8 mouse cellular contexts compared by ENCODE assay signal in the genomic region with DNA sequence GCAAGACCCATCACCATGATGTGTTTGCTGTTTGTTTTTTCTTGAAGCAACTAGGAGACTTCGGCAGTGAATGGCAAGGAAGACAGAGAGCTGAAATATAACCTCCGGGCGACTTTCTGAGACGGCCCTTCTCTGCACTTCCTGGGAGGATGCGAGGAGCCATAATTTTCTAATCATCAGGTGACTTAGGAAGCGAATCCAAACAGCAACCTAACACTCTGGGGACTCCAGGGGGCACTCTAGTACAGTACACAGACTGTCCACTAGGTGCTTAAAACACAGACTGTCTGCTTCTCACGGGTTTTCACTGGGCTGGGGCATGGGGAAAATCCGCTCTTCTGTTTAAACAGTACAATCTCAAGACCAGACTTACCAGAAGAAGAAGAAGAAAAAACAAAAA. TPM values are rescaled to one million over a fixed set of nuclear protein-coding genes. Genes with fewer than 3 reads are reported as not detected.
A peak's percentile ranks its signal among the peaks of the same experiment; 100 is the strongest.
DNase-seq lines count a peak whose midpoint lies in the region; ATAC-seq and TF ChIP-seq lines count a peak whose summit lies in the region.

No protein-coding gene starts in this region.

- H3K27me3 ChIP-seq in neural tube, embryonic 11.5 days (ENCODE audit: control insufficient read depth, insufficient read depth, low read length), result peaks cover 11% of the 10 kb centered on the region; the same call in 1 of the 2 replicates
- no peaks in the 10 kb centered on the region for H3K27me3 ChIP-seq in forebrain, postnatal 0 days (ENCODE audit: insufficient read depth, low read length)
- H3K27me3 ChIP-seq in hindbrain, embryonic 15.5 days, result no peaks in the 10 kb centered on the region

- 20% methylated on average over 8 of the region's 8 CpGs for WGBS in neural tube, embryonic 11.5 days
- 19% methylated on average over 8 of the region's 8 CpGs for WGBS in forebrain, postnatal 0 days
- WGBS in hindbrain, embryonic 15.5 days, result 16% methylated on average over 8 of the region's 8 CpGs

- no peak overlapping the region for H3K4me2 ChIP-seq in neural tube, embryonic 11.5 days (ENCODE audit: low read depth)
- peak overlapping the region; percentile 30; the same call in 1 of the 2 replicates for H3K4me2 ChIP-seq in forebrain, postnatal 0 days (ENCODE audit: low read depth)
- H3K4me2 ChIP-seq in hindbrain, embryonic 15.5 days, result peak overlapping the region; percentile 17

- H3K36me3 ChIP-seq in neural tube, embryonic 11.5 days (ENCODE audit: control insufficient read depth, insufficient read depth, low read length), result no peaks in the 10 kb centered on the region
- no peaks in the 10 kb centered on the region for H3K36me3 ChIP-seq in forebrain, postnatal 0 days (ENCODE audit: insufficient read depth)
- no peaks in the 10 kb centered on the region for H3K36me3 ChIP-seq in hindbrain, embryonic 15.5 days

- H3K4me1 ChIP-seq in neural tube, embryonic 11.5 days (ENCODE audit: control insufficient read depth, insufficient read depth, low read length), result peaks cover 11% of the 10 kb centered on the region; the same call in 1 of the 2 replicates
- H3K4me1 ChIP-seq in forebrain, postnatal 0 days (ENCODE audit: insufficient read depth), result peaks cover 12% of the 10 kb centered on the region
- H3K4me1 ChIP-seq in hindbrain, embryonic 15.5 days (replicated peaks), result peaks cover 28% of the 10 kb centered on the region

- H3K9ac ChIP-seq in neural tube, embryonic 11.5 days (ENCODE audit: low read length), result no peak overlapping the region
- no peak overlapping the region for H3K9ac ChIP-seq in forebrain, postnatal 0 days
- no peak overlapping the region for H3K9ac ChIP-seq in hindbrain, embryonic 15.5 days

- H3K4me3 ChIP-seq in neural tube, embryonic 11.5 days (ENCODE audit: low read depth, low read length), result no peak overlapping the region
- H3K4me3 ChIP-seq in forebrain, postnatal 0 days (ENCODE audit: low read depth, low read length), result no peak overlapping the region
- H3K4me3 ChIP-seq in hindbrain, embryonic 15.5 days, result no peak overlapping the region

- TF ChIP-seq CTCF in forebrain, postnatal 0 days (IDR thresholded peaks at IDR 0.05; ENCODE audit: low read depth), result peak; percentile 98

- no peak overlapping the region for H3K27ac ChIP-seq in neural tube, embryonic 11.5 days (ENCODE audit: low read depth, low read length)
- no peak overlapping the region for H3K27ac ChIP-seq in forebrain, postnatal 0 days (ENCODE audit: low read depth, low read length)
- H3K27ac ChIP-seq in hindbrain, embryonic 15.5 days (replicated peaks), result no peak overlapping the region

- no peak for ATAC-seq in neural tube, embryonic 11.5 days (ENCODE audit: insufficient read depth, low FRiP score, low TSS enrichment)
- ATAC-seq in forebrain, postnatal 0 days, result peak; percentile 87
- ATAC-seq in hindbrain, embryonic 15.5 days (ENCODE audit: low FRiP score, low read depth), result peak; percentile 47; the same call in 1 of the 2 replicates
- peak; percentile 84 for ATAC-seq in megakaryocyte progenitor cell, adult 5-6 weeks (replicated peaks; ENCODE audit: poor library complexity)

- H3K9me3 ChIP-seq in neural tube, embryonic 11.5 days (ENCODE audit: control insufficient read depth, low read length), result no peaks in the 10 kb centered on the region
- no peaks in the 10 kb centered on the region for H3K9me3 ChIP-seq in forebrain, postnatal 0 days (ENCODE audit: low read length)
- no peaks in the 10 kb centered on the region for H3K9me3 ChIP-seq in hindbrain, embryonic 15.5 days

- DNase-seq in neural tube, embryonic 11.5 days (ENCODE audit: low spot score), result peak; percentile 75
- DNase-seq in neural tube, embryonic 10.5 days (ENCODE audit: extremely low spot score, low spot score), result no peak
- DNase-seq in cerebellum, adult 18-20 months, result peak; percentile 78
- DNase-seq in forebrain, postnatal 0 days, result peak; percentile 86
- DNase-seq in layer of hippocampus, postnatal 36 days, result peak; percentile 64 to 65
- peak; percentile 29 to 40 for DNase-seq in spleen, postnatal 36 days (ENCODE audit: low spot score in 2 of 2)

RNA-seq across cellular contexts. Expression of gene Ebf4, which starts 3.5 kb away (rescaled TPM):
- 2.0 and 2.1 TPM in 2 replicates for polyA plus RNA-seq in neural tube, embryonic 11.5 days (2014; fragmentation: Nextera tagmentation; extraction: Ambion mirVana)
- 9.3 and 15.1 TPM in 2 replicates for total RNA-seq in forebrain, postnatal 0 days (2014; rRNA removed)
- 3.5 and 4.8 TPM in 2 replicates for polyA plus RNA-seq in forebrain, postnatal 0 days (2015; fragmentation: Nextera tagmentation; extraction: Ambion mirVana)
- 7.0 and 7.5 TPM in 2 replicates for polyA plus RNA-seq in hindbrain, embryonic 15.5 days (2015; fragmentation: Nextera tagmentation; extraction: Ambion mirVana)
- total RNA-seq in layer of hippocampus, postnatal 36 days (2021), result 10 to 100 TPM; 11.4 to 11.7 TPM
- not detected in 2 replicates for total RNA-seq in megakaryocyte progenitor cell, adult 5-6 weeks (2015)
- not detected in 2 replicates for total RNA-seq in megakaryocyte progenitor cell, adult 5-6 weeks (2017)

RNA-seq across cellular contexts. Expression of gene Idh3b, which starts 7.1 kb away (rescaled TPM):
- 148 and 149 TPM in 2 replicates for polyA plus RNA-seq in neural tube, embryonic 11.5 days (2014; fragmentation: Nextera tagmentation; extraction: Ambion mirVana)
- 137 and 175 TPM in 2 replicates for total RNA-seq in forebrain, postnatal 0 days (2014; rRNA removed)
- 151 and 169 TPM in 2 replicates for polyA plus RNA-seq in forebrain, postnatal 0 days (2015; fragmentation: Nextera tagmentation; extraction: Ambion mirVana)
- polyA plus RNA-seq in hindbrain, embryonic 15.5 days (2015; fragmentation: Nextera tagmentation; extraction: Ambion mirVana), result 183 and 194 TPM in 2 replicates
- 100 to 1,000 TPM; 329 to 336 TPM for total RNA-seq in layer of hippocampus, postnatal 36 days (2021)
- total RNA-seq in megakaryocyte progenitor cell, adult 5-6 weeks (2015), result 160 and 172 TPM in 2 replicates
- total RNA-seq in megakaryocyte progenitor cell, adult 5-6 weeks (2017), result 108 and 165 TPM in 2 replicates

RNA-seq across cellular contexts. Expression of gene Nop56, which starts 17.2 kb away (rescaled TPM):
- polyA plus RNA-seq in neural tube, embryonic 11.5 days (2014; fragmentation: Nextera tagmentation; extraction: Ambion mirVana), result 335 and 348 TPM in 2 replicates
- total RNA-seq in forebrain, postnatal 0 days (2014; rRNA removed), result 173 and 183 TPM in 2 replicates
- 220 and 243 TPM in 2 replicates for polyA plus RNA-seq in forebrain, postnatal 0 days (2015; fragmentation: Nextera tagmentation; extraction: Ambion mirVana)
- polyA plus RNA-seq in hindbrain, embryonic 15.5 days (2015; fragmentation: Nextera tagmentation; extraction: Ambion mirVana), result 225 and 240 TPM in 2 replicates
- 100 to 1,000 TPM; 143 to 144 TPM for total RNA-seq in layer of hippocampus, postnatal 36 days (2021)
- 433 and 507 TPM in 2 replicates for total RNA-seq in megakaryocyte progenitor cell, adult 5-6 weeks (2015)
- total RNA-seq in megakaryocyte progenitor cell, adult 5-6 weeks (2017), result 455 and 508 TPM in 2 replicates

Comparison
In these comparisons a context has a peak if more than half of its experiments do, and no peak if none do; other contexts are left out.
1. RNA of gene Ebf4, which starts 3.5 kb away (total RNA-seq): 9.3 to 15.1 TPM in forebrain, postnatal 0 days and 11.4 to 11.7 TPM in layer of hippocampus, postnatal 36 days; not detected in megakaryocyte progenitor cell, adult 5-6 weeks; every median in the first group is over 10 times any median in the second.